Mouse (Mus musculus) limb, embryonic 13.5 days (tissue): ENCODE data around the gene Tas2r135. TPM values are rescaled to one million over a fixed set of nuclear protein-coding genes. Genes with fewer than 3 reads are reported as not detected.

Source experiments
- ATAC-seq: fragments of 200-750 bp; cut with Nextera tagmentation; 2 replicates; pipeline ENCODE4 v1.8.0; 2017; ENCODE audit warnings: low read depth, moderate number of reproducible peaks, moderate TSS enrichment; ENCODE audit not compliant: low FRiP score
- H3K27ac ChIP-seq: fragments of 300-500 bp; sonication (generic); 2 replicates; pipeline ENCODE4 v1.5.1; 2015; ENCODE audit warnings: inconsistent platforms, mild to moderate bottlenecking, moderate library complexity
- H3K27me3 ChIP-seq: fragments of 300-500 bp; sonication (generic); 2 replicates; pipeline ENCODE4 v1.6.1; 2015; ENCODE audit warnings: mild to moderate bottlenecking, inconsistent platforms
- H3K36me3 ChIP-seq: fragments of 300-500 bp; sonication (generic); 2 replicates; pipeline ENCODE4 v1.6.1; 2015; ENCODE audit warnings: inconsistent platforms, mild to moderate bottlenecking, moderate library complexity
- H3K4me1 ChIP-seq: fragments of 300-500 bp; sonication (generic); 2 replicates; pipeline ENCODE4 v1.6.1; 2015; ENCODE audit warnings: inconsistent platforms
- H3K4me2 ChIP-seq: fragments of 300-500 bp; sonication (generic); replicated peaks from 2 replicates; pipeline ENCODE4 v1.6.1; 2015; ENCODE audit warnings: inconsistent platforms, mild to moderate bottlenecking, moderate library complexity
- H3K4me3 ChIP-seq: fragments of 300-500 bp; sonication (generic); 2 replicates; pipeline ENCODE4 v1.5.1; 2015; ENCODE audit warnings: moderate library complexity, mild to moderate bottlenecking, inconsistent platforms
- H3K9ac ChIP-seq: fragments of 300-500 bp; sonication (generic); 2 replicates; pipeline ENCODE4 v1.6.1; 2015; ENCODE audit warnings: mild to moderate bottlenecking, inconsistent platforms
- H3K9me3 ChIP-seq: fragments of 300-500 bp; sonication (generic); 2 replicates; pipeline ENCODE4 v1.6.1; 2016; ENCODE audit warnings: inconsistent platforms
- WGBS: fragments of 180-500 bp; shearing (Covaris S2); methylation state at CpG from one replicate; pipeline ENCODE4 v1.1.7; 2015; 5-methylcytosine and 5-hydroxymethylcytosine counted together
- polyA plus RNA-seq: library from polyadenylated mRNA; unstranded; fragments of >200 nt; fragmentation: Nextera tagmentation; extraction: Ambion mirVana; gene quantifications from 2 replicates; pipeline ENCODE4 v1.2.1, GENCODE M21; 2015

Gene Tas2r135
- polyA plus RNA-seq: not detected in 2 replicates

DNA sequence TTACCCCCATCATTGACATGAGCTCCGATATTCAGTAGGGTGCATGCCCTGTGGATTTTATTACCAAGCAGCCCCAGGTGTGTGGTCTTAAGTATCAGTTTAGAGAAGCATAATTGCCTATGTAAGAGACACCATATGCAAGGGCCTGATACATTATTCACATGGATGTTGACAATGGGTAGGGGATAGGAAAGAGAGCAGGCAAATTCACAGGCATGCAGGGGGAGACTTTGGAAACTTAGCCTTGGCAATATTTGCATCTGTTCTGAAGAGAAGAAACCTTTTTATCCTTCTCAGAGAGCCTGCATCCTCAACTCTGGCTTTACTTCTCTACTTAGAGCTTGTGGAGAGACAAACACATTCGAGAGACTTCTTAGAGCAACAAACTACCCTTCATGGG lies at the start of gene Tas2r135:
Tas2r135 (plus strand) TSS at position 301 of the 400 bp plus-strand sequence.
- WGBS: 74% methylated on average over 2 of the region's 2 CpGs
- no peaks in the 10 kb centered on the region for H3K36me3 ChIP-seq

DNA sequence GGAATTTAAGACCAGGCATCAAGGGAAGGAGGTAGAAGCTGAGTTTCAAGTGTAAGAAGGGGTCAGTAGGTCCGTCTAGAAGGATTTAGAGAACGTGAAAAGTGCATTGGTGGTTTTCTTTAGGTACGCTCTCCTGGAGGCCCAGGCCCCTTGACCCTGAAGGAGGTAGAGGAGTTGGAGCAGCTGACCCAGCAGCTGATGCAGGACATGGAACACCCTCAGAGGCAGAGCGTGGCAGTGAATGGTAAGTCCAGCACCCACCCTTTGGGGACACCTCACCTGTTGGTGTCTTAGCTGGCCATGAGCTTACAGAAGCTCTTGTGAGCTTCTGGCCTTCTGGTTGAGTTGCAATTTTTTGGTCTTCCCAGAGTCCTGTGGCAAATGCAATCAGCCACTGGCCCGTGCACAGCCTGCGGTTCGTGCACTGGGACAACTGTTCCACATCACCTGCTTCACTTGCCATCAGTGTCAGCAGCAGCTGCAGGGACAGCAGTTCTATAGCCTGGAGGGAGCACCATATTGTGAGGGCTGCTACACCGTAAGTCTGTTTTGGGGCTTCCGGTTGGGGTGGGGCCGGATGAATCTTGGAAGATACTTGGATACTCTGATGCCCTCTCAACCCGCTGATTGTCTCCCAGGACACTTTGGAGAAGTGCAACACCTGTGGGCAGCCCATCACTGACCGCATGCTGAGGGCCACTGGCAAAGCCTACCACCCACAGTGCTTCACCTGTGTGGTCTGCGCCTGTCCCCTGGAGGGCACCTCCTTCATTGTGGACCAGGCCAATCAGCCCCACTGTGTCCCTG lies 49.2 kb upstream of the Tas2r135 start:
- H3K27ac ChIP-seq: no peak overlapping the region
- H3K4me1 ChIP-seq: peaks cover 47% of the 10 kb centered on the region
- 88% methylated on average over 13 of the region's 13 CpGs for WGBS
- no peaks in the 10 kb centered on the region for H3K27me3 ChIP-seq
- no peak for ATAC-seq
- H3K9ac ChIP-seq: no peak overlapping the region
- H3K4me3 ChIP-seq: no peak overlapping the region
- peaks cover 90% of the 10 kb centered on the region for H3K36me3 ChIP-seq
- H3K9me3 ChIP-seq: no peaks in the 10 kb centered on the region
- H3K4me2 ChIP-seq: no peak overlapping the region

More for the DNA sequence above, at the start of gene Tas2r135:
- no peak within 1 kb of the TSS for H3K9ac ChIP-seq
- H3K4me3 ChIP-seq: no peak within 1 kb of the TSS
- H3K27me3 ChIP-seq: no peaks in the 10 kb centered on the region
- H3K4me1 ChIP-seq: no peaks in the 10 kb centered on the region
- no peak for ATAC-seq
- no peak within 1 kb of the TSS for H3K27ac ChIP-seq
- no peak within 1 kb of the TSS for H3K4me2 ChIP-seq
- no peaks in the 10 kb centered on the region for H3K9me3 ChIP-seq

DNA sequence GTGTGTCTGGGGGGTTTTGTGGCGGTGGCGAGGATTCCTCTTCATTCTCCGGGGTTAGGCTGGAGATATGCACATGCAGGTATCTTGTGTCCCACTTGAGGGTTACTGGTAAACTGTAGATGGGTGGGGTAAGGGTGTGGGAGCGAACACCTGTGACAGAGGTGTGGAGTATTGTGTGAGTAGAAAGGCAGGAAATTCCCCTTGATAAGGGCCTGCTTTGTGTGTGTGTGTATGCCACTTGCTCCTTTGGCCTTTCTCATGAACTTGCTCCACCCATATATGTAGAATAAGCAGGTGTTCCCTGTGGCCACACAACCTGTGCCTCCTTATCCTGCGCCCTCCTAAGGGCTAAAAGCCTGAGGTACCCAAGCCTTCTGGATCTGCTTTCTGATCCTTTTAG lies 48.3 kb upstream of the Tas2r135 start:
- Histone ChIP-seq H3K9ac (no peak overlapping the region), H3K27me3 (no peaks in the 10 kb centered on the region), H3K9me3 (no peaks in the 10 kb centered on the region), H3K27ac (no peak overlapping the region), H3K4me2 (no peak overlapping the region), H3K4me1 (peaks cover 38% of the 10 kb centered on the region), H3K4me3 (no peak overlapping the region), H3K36me3 (peaks cover 90% of the 10 kb centered on the region)
- 94% methylated on average over 5 of the region's 5 CpGs for whole genome bisulfite sequencing
- no peak for ATAC-seq

DNA sequence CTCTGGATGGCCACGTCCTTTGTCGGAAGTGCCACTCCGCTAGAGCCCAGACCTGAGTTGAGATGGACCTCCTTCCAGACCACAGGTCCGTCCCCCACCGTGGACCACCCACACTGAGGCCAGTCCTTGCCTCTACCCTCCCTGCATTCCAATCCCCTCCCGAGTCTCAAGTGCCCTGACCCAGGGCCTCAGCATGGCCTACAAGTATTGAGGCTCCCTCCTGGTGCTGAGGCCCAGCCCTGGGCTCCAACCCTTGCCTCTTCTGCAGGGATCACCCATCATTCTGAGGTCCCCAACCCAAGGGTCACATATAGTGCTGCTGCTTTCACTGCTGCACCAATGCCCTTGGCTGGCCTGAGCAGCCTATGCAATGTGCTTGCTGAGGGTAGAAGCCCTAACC lies 47.3 kb upstream of the Tas2r135 start:
- Histone ChIP-seq H3K27me3 (no peaks in the 10 kb centered on the region), H3K36me3 (peaks cover 80% of the 10 kb centered on the region), H3K9me3 (no peaks in the 10 kb centered on the region), H3K4me1 (peaks cover 28% of the 10 kb centered on the region), H3K4me2 (no peak overlapping the region), H3K4me3 (no peak overlapping the region), H3K27ac (no peak overlapping the region), H3K9ac (no peak overlapping the region)
- WGBS: 63% methylated on average over 6 of the region's 6 CpGs
- no peak for ATAC-seq

DNA sequence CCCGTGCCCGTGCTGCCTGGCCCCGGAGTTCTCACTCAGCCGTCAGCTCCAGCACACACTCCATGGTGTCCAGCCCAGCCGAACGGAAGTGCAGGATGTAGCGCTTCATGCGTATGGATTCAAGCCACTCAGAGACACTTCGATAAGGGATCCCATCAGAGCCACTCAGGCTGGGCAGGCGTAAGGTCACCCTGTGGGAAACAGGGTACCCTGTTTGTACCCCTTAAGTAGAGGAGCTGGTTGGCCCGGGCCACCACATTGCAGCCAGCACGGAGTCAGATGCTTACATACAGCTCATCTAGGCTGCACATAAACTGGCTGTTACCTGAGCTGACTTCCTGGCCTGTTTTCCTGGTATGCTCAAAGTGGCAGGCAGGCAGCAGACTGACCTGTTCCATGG lies 46.3 kb upstream of the Tas2r135 start:
- peaks cover 75% of the 10 kb centered on the region for H3K36me3 ChIP-seq
- no peak overlapping the region for H3K4me3 ChIP-seq
- peaks cover 18% of the 10 kb centered on the region for H3K4me1 ChIP-seq
- no peak overlapping the region for H3K27ac ChIP-seq
- WGBS: 89% methylated on average over 12 of the region's 12 CpGs
- ATAC-seq: no peak
- H3K9ac ChIP-seq: no peak overlapping the region
- no peaks in the 10 kb centered on the region for H3K27me3 ChIP-seq
- no peaks in the 10 kb centered on the region for H3K9me3 ChIP-seq
- H3K4me2 ChIP-seq: no peak overlapping the region

DNA sequence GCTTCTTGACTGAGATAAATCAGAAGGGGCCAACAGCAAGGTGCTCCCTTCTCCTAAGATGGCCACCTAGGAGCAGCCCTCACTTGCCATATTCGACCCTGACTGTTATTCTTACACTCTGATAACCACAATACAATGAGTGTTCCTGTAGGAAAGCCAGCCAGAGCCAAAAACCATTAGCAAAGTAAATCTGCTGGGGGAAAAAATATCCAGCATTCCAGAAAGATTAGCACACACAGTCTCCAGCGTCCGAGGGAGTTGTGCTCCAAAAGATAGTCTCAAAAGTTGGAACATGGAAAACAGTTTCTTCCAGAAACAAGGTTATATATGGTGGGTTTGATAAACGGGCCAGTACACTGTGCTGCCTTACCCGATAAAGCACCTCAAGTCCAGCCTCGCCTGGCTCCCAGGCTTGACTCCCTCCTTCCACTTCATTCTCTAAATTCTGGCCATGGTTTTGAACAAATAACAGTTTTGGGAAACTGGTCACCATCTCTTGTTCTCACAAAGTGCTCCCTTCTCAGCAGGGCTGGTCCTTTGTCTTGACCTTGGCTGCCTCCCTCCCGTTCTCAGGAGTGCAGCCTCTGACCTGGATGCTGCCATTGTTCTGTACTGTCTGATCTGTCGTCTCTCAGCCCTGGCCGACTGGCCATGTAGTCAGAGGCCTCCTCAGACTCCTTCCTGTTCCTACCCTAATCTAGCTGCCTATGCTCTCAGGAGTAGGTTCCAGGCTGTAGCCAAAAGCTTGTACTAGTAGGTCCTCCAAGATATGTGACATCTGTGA lies 45.7 kb upstream of the Tas2r135 start:
- Histone ChIP-seq H3K9me3 (no peaks in the 10 kb centered on the region), H3K36me3 (peaks cover 75% of the 10 kb centered on the region)

DNA sequence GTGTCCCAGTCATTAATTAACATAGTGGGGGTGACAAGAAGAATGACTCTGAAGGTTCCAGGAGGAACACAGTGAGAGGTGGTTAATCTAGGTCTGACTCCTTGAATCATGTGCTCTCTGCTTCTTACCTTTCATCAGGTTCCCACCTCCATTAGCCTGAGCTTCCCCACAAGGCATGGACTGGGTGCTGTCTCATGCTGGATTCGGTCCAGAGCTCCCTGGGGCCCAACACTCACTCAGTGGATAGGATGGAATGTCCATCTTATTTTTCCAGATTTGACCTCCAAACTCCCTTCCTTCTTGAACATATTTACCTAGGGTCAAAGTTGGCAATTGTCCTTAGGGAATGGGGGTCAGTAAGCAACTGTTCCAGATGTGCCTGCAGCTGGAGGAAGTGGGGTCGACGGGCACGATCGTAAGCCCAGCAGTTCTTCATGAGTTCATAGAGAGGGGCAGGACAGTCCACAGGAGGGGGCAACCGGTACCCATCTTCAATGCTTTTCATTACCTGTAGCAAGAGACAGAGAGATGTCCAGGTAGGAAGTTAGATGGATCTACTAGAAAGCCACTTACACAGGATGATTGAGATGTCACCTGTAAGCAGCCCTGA lies 44.9 kb upstream of the Tas2r135 start:
- H3K4me2 ChIP-seq: no peak overlapping the region
- ATAC-seq: no peak
- 78% methylated on average over 6 of the region's 6 CpGs for WGBS
- 0 out of 2 replicates have a peak, but pooled peaks cover 5% of the 10 kb centered on the region for H3K4me1 ChIP-seq
- H3K27ac ChIP-seq: no peak overlapping the region
- no peak overlapping the region for H3K4me3 ChIP-seq
- peaks cover 69% of the 10 kb centered on the region for H3K36me3 ChIP-seq
- H3K27me3 ChIP-seq: no peaks in the 10 kb centered on the region
- no peak overlapping the region for H3K9ac ChIP-seq
- H3K9me3 ChIP-seq: no peaks in the 10 kb centered on the region

More for the DNA sequence above, 45.7 kb upstream of the Tas2r135 start:
- Histone ChIP-seq H3K9ac (no peak overlapping the region), H3K27ac (no peak overlapping the region), H3K4me2 (no peak overlapping the region), H3K27me3 (no peaks in the 10 kb centered on the region), H3K4me3 (no peak overlapping the region), H3K4me1 (peaks cover 12% of the 10 kb centered on the region)
- WGBS: 74% methylated on average over 9 of the region's 9 CpGs
- ATAC-seq: no peak

DNA sequence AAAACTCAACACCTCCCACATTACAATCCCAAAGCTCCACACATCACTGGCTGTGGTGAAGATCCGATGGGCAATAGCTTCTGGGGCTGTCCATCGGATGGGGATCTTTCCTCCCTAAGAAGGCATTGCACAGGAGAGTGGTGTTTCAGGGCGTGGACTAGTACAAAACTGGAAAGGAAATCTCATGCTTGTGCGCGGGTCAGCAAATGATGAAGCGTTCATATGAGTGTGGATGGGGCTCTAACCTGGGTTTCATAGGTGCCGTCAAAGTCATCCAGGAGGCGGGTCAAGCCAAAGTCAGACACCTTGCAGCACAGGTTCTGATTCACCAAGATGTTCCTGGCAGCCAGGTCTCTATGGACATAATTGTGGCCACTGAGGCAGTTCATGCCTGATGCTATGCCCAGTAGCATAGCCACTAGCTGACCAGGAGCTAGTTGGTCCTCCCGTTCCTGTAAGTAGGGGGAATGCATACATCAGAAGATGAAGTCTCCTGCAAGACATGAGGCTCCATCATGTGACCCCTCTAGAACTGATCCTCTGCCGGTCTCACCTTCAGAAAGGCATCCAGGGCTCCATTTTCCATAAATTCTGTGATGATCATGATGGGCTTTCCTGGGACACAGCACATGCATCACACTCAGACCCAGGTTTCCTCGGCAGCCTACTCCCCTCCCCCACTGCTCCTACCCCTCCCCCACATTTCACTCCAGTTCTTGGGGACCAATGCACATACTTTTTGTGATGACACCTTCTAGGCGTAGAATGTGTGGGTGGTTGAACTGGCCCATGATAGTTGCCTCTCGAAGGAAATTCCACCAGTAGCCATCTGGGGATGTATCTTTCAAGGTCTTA lies 44.0 kb upstream of the Tas2r135 start:
- Histone ChIP-seq H3K27me3 (no peaks in the 10 kb centered on the region), H3K27ac (no peak overlapping the region), H3K4me3 (no peak overlapping the region), H3K4me2 (no peak overlapping the region), H3K36me3 (peaks cover 62% of the 10 kb centered on the region), H3K4me1 (0 out of 2 replicates have a peak, but pooled peaks cover 5% of the 10 kb centered on the region), H3K9me3 (no peaks in the 10 kb centered on the region), H3K9ac (no peak overlapping the region)
- WGBS: 92% methylated on average over 13 of the region's 13 CpGs
- no peak for ATAC-seq

DNA sequence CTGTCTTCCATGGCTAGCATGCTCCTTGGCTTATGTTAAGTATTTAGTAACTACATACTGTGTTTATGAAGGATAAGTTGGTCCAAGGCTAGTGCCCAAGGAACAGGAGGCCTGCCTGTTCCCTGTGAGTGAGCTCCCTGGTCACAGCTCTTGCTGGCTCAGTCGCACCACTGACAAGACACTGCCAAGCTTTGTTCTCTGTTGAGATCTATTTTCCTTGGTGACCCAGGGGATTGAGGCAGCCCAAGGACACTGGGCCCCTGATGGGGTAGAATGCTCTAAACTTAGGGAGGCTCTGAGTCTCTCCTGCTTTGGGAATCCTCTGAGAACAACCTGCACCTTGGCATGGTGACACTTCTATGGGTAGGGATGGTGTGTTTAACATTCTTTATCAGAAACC lies 43.2 kb upstream of the Tas2r135 start:
- 0 out of 2 replicates have a peak, but pooled peaks cover 5% of the 10 kb centered on the region for H3K4me1 ChIP-seq
- 59% methylated on average over 1 of the region's 1 CpGs for WGBS
- ATAC-seq: no peak
- H3K4me3 ChIP-seq: no peak overlapping the region
- H3K4me2 ChIP-seq: no peak overlapping the region
- H3K27me3 ChIP-seq: no peaks in the 10 kb centered on the region
- no peak overlapping the region for H3K9ac ChIP-seq
- peaks cover 54% of the 10 kb centered on the region for H3K36me3 ChIP-seq
- no peak overlapping the region for H3K27ac ChIP-seq
- H3K9me3 ChIP-seq: no peaks in the 10 kb centered on the region

DNA sequence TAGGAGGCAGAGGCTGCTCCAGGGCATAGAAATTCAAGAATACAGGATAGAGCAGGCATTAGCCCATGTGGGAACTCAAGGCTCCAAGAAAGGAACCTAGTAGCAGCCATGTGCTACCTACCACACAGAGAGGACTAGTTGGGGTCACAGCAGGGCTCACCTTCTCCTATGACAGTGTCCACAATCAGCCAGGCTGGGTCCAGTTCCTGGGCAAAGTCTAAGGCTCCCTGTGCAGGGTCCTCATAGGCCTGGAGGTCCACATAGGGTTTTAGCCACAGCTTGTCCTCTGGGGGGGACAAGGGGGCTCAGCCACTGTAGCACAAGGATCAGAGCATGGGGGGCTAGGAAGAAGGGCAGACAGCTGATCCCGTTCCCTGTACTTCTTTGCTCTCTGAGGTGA lies 42.7 kb upstream of the Tas2r135 start:
- no peak for ATAC-seq
- no peak overlapping the region for H3K9ac ChIP-seq
- WGBS: 80% methylated on average over 1 of the region's 1 CpGs
- H3K4me2 ChIP-seq: no peak overlapping the region
- no peaks in the 10 kb centered on the region for H3K9me3 ChIP-seq
- 0 out of 2 replicates have a peak, but pooled peaks cover 5% of the 10 kb centered on the region for H3K4me1 ChIP-seq
- peaks cover 50% of the 10 kb centered on the region for H3K36me3 ChIP-seq
- H3K27ac ChIP-seq: no peak overlapping the region
- no peak overlapping the region for H3K4me3 ChIP-seq
- no peaks in the 10 kb centered on the region for H3K27me3 ChIP-seq

DNA sequence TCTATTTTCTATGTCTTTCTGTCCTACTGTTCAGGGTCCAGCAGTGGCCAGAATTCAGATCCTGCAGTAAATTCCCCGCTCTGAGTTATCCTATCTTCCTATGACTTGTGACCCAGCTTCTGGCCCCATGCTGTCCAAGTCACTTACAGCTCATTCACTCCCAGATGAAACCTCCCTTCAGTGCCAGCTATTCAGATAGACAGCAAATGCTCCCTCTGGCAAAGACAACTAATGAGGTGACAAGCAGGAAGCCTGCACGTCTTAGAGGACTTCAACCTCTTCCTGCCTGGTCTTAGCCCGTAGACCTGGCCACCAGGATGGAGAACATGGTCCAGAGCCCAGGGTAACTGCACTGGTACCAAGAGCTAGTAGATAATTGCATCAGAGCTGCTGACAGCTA lies 42.3 kb upstream of the Tas2r135 start:
- ATAC-seq: no peak
- Histone ChIP-seq H3K4me3 (no peak overlapping the region), H3K36me3 (peaks cover 45% of the 10 kb centered on the region), H3K27me3 (no peaks in the 10 kb centered on the region), H3K9ac (no peak overlapping the region), H3K4me2 (no peak overlapping the region), H3K9me3 (no peaks in the 10 kb centered on the region), H3K4me1 (0 out of 2 replicates have a peak, but pooled peaks cover 5% of the 10 kb centered on the region), H3K27ac (no peak overlapping the region)
- 37% methylated on average over 3 of the region's 3 CpGs for WGBS
